Mouse (Mus musculus) kidney, adult 2 months (tissue): ENCODE data around the gene 1600014C23Rik.

Experiments used
- CTCF ChIP-seq: fragments of 200-500 bp; conservative IDR thresholded peaks from 2 replicates; pipeline ENCODE4 v1.5.1; 2011; ENCODE audit warnings: low read depth, mild to moderate bottlenecking, control low read depth, low read length, moderate library complexity, mixed read lengths; ENCODE audit not compliant: insufficient read depth, insufficient read length
- POLR2A ChIP-seq: fragments of 200-500 bp; IDR thresholded peaks from one replicate; pipeline ENCODE4 v1.6.1; 2011; ENCODE audit warnings: low read depth, low read length, control low read depth

DNA sequence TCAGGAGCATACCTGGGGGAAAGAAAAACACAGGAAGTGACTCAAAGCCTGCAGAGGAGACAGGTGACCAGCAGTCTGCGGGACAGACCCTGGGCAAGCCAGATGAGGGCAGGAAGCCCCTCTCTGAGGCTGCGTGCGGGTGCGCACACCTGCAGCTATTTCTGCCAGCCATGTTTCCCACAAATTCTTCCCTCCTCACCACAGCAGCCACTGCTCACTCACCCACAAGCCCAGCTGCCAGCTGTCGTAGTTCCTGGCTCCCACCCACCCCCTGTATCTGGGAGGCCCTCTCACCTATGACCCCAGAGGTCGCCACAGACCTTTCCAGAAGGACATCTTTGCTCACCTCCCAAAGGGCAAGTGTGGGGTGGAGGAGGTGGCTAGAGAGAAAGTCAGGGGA lies 43.8 kb upstream of the 1600014C23Rik start:
- TF ChIP-seq POLR2A (no peak), CTCF (no peak)
